Mouse (Mus musculus) small intestine, adult 2 months (tissue): ENCODE data around the gene Tmem136.

Experiments
- CTCF ChIP-seq: fragments of 200-500 bp; IDR thresholded peaks from 2 replicates; pipeline ENCODE4 v1.5.1; 2012; ENCODE audit warnings: low read depth, mild to moderate bottlenecking, control low read depth, inconsistent platforms, low read length, moderate library complexity, mixed read lengths; ENCODE audit not compliant: insufficient replicate concordance, insufficient read length; ENCODE audit errors: extremely low read depth
- POLR2A ChIP-seq: fragments of 200-500 bp; IDR thresholded peaks from 2 replicates; pipeline ENCODE4 v1.6.1; 2012; ENCODE audit warnings: low read depth, mild to moderate bottlenecking, control low read depth, inconsistent platforms, low read length, moderate library complexity

GRCm38 (mm10) chr9:43108081-43108480 lies 8.3 kb downstream of the Tmem136 start:
- TF ChIP-seq CTCF (no peak), POLR2A (no peak)
